Mouse (Mus musculus) neural tube, embryonic 15.5 days (tissue): Measurements from ENCODE around the gene Psmb3. TPM values are rescaled to one million over a fixed set of nuclear protein-coding genes. Genes with fewer than 3 reads are reported as not detected.

ENCODE experiments used
- ATAC-seq: fragments of 200-750 bp; cut with Nextera tagmentation; 2 replicates; pipeline ENCODE4 v1.8.0; 2017; ENCODE audit warnings: mild to moderate bottlenecking, moderate TSS enrichment, moderate library complexity; ENCODE audit not compliant: low FRiP score
- H3K27ac ChIP-seq: fragments of 300-500 bp; sonication (generic); replicated peaks from 2 replicates; pipeline ENCODE4 v1.5.1; 2015; ENCODE audit warnings: mild to moderate bottlenecking, inconsistent platforms
- H3K27me3 ChIP-seq: fragments of 300-500 bp; sonication (generic); replicated peaks from 2 replicates; pipeline ENCODE4 v1.6.1; 2015; ENCODE audit warnings: inconsistent platforms
- H3K36me3 ChIP-seq: fragments of 300-500 bp; sonication (generic); 2 replicates; pipeline ENCODE4 v1.6.1; 2015; ENCODE audit warnings: inconsistent platforms
- H3K4me1 ChIP-seq: fragments of 300-500 bp; sonication (generic); 2 replicates; pipeline ENCODE4 v1.6.1; 2015; ENCODE audit warnings: inconsistent platforms
- H3K4me2 ChIP-seq: fragments of 300-500 bp; sonication (generic); 2 replicates; pipeline ENCODE4 v1.6.1; 2015; ENCODE audit warnings: inconsistent platforms, mild to moderate bottlenecking, moderate library complexity
- H3K4me3 ChIP-seq: fragments of 300-500 bp; sonication (generic); replicated peaks from 2 replicates; pipeline ENCODE4 v1.5.1; 2015; ENCODE audit warnings: mild to moderate bottlenecking, inconsistent platforms
- H3K9ac ChIP-seq: fragments of 300-500 bp; sonication (generic); replicated peaks from 2 replicates; pipeline ENCODE4 v1.6.1; 2015; ENCODE audit warnings: mild to moderate bottlenecking, inconsistent platforms
- H3K9me3 ChIP-seq: fragments of 300-500 bp; sonication (generic); replicated peaks from 2 replicates; pipeline ENCODE4 v1.6.1; 2016; ENCODE audit warnings: inconsistent platforms
- WGBS: fragments of 180-500 bp; shearing (Covaris S2); methylation state at CpG from one replicate; pipeline ENCODE4 v1.1.7; 2015; ENCODE audit warnings: mixed read lengths; 5-methylcytosine and 5-hydroxymethylcytosine counted together
- polyA plus RNA-seq: library from polyadenylated mRNA; unstranded; fragments of >200 nt; fragmentation: Nextera tagmentation; extraction: Ambion mirVana; gene quantifications from 2 replicates; pipeline ENCODE4 v1.2.1, GENCODE M21; 2015

Psmb3 gene
- polyA plus RNA-seq, 1 experiment from 2014 or later = 459 TPM

DNA sequence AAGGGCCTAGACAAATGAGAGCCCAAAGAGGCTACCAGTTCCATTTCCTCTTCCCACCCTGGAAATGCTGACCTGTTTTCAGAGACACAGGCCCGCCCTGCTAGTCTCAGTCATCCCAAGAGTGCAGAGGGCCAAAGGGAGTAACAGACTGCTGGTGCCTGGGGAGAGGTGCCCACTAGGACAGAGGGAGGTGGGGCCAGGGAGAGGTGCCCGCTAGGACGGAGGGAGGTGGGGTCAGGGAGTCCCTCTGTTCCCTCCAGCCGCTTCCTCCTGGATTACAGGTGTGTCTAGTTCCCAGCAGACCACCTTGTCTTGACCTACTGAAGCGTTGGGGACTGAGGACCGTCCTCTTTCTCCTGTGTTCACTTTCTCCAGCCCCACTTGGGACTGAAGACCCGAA, 18.4 kb upstream of the Psmb3 start:
- 47% methylated on average over 7 of the region's 7 CpGs for WGBS
- Histone ChIP-seq H3K4me3 (0 out of 2 replicates have a peak overlapping the region, but pooled peaks have one; percentile 45), H3K9me3 (no peaks in the 10 kb centered on the region), H3K36me3 (peaks cover 32% of the 10 kb centered on the region), H3K27me3 (no peaks in the 10 kb centered on the region), H3K4me2 (peak overlapping the region; percentile 92), H3K4me1 (peaks cover 36% of the 10 kb centered on the region), H3K9ac (no peak overlapping the region), H3K27ac (peak overlapping the region; percentile 60; the same call in 1 of the 2 replicates)
- ATAC-seq = no peak

GRCm38 (mm10) chr11:97685613-97686321, 17.4 kb upstream of the Psmb3 start, which contains the start of gene Cisd3:
Cisd3 (plus strand) TSS chr11:97685826.
- Histone ChIP-seq H3K4me2 (peak within 1 kb of the TSS; percentile 92), H3K36me3 (peaks cover 35% of the 10 kb centered on the region), H3K9ac (peak within 1 kb of the TSS; percentile 58), H3K4me1 (peaks cover 31% of the 10 kb centered on the region), H3K4me3 (peak within 1 kb of the TSS; percentile 45), H3K27ac (peak within 1 kb of the TSS; percentile 60; the same call in 1 of the 2 replicates), H3K27me3 (no peaks in the 10 kb centered on the region), H3K9me3 (no peaks in the 10 kb centered on the region)
- WGBS = under 1% methylated on average over 43 of the region's 43 CpGs
- ATAC-seq = peak; percentile 85

GRCm38 (mm10) chr11:97686322-97686908, 16.8 kb upstream of the Psmb3 start:
- Histone ChIP-seq H3K27ac (no peak overlapping the region), H3K36me3 (peaks cover 40% of the 10 kb centered on the region), H3K9me3 (no peaks in the 10 kb centered on the region), H3K4me1 (peaks cover 30% of the 10 kb centered on the region), H3K27me3 (no peaks in the 10 kb centered on the region), H3K4me3 (peak overlapping the region; percentile 45), H3K9ac (0 out of 2 replicates have a peak overlapping the region, but pooled peaks have one; percentile 22), H3K4me2 (peak overlapping the region; percentile 92)
- 77% methylated on average over 11 of the region's 11 CpGs for whole genome bisulfite sequencing
- no peak for ATAC-seq

GRCm38 (mm10) chr11:97687061-97687460, 16.1 kb upstream of the Psmb3 start:
- H3K4me3 ChIP-seq = no peak overlapping the region
- H3K4me2 ChIP-seq = no peak overlapping the region
- 80% methylated on average over 3 of the region's 3 CpGs for WGBS
- ATAC-seq = no peak
- no peak overlapping the region for H3K9ac ChIP-seq
- peaks cover 30% of the 10 kb centered on the region for H3K4me1 ChIP-seq
- no peak overlapping the region for H3K27ac ChIP-seq
- H3K9me3 ChIP-seq = no peaks in the 10 kb centered on the region
- H3K27me3 ChIP-seq = no peaks in the 10 kb centered on the region
- peaks cover 40% of the 10 kb centered on the region for H3K36me3 ChIP-seq

GRCm38 (mm10) chr11:97689861-97690260, 13.3 kb upstream of the Psmb3 start:
- no peak overlapping the region for H3K27ac ChIP-seq
- H3K4me1 ChIP-seq = peaks cover 46% of the 10 kb centered on the region
- H3K27me3 ChIP-seq = no peaks in the 10 kb centered on the region
- H3K9me3 ChIP-seq = no peaks in the 10 kb centered on the region
- no peak for ATAC-seq
- WGBS = 28% methylated on average over 10 of the region's 10 CpGs
- no peak overlapping the region for H3K9ac ChIP-seq
- H3K4me2 ChIP-seq = no peak overlapping the region
- no peak overlapping the region for H3K4me3 ChIP-seq
- peaks cover 40% of the 10 kb centered on the region for H3K36me3 ChIP-seq

GRCm38 (mm10) chr11:97694435-97694834, 8.8 kb upstream of the Psmb3 start:
- 67% methylated on average over 4 of the region's 4 CpGs for WGBS
- no peak overlapping the region for H3K4me3 ChIP-seq
- H3K4me2 ChIP-seq = peak overlapping the region; percentile 90
- H3K36me3 ChIP-seq = peaks cover 30% of the 10 kb centered on the region
- H3K9ac ChIP-seq = no peak overlapping the region
- H3K9me3 ChIP-seq = no peaks in the 10 kb centered on the region
- no peak for ATAC-seq
- peak overlapping the region; percentile 79 for H3K27ac ChIP-seq
- peaks cover 58% of the 10 kb centered on the region for H3K4me1 ChIP-seq
- H3K27me3 ChIP-seq = no peaks in the 10 kb centered on the region

DNA sequence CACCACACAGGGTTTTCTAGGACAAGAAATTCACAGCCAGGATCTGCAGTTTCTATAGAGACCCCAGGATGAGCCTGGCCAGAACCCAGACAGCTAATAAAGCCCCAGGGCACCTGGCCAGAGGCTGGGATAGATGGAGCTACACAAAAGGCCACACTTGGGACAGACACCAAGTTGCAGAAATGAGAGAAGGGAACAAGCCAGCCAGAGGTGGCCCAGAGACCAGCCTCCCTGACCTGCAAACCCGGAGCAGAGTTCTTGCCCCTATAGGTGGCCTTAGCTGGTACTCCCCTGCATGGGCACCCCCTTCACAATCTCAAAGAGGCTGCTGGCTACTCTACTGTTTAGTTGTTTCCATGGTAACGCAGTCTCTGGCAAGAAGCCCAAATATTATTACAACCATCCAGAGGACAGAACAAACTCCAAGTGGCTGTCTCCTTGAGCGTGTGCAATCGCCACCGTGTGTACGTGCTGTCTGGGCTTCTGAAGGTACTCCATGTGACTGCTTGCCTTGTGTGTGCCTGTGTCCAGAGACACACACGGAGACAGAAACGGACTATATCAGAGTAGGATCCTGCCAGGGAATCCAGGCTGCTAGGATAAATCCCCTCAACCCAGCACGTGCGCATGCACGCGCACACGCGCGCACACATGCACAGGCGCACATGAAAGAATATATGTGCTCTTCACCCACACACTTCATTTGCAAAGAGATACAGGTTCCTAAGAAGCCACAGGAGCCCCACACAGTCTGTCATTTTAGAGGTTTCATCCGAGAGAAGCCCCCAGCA, 8.1 kb upstream of the Psmb3 start:
- H3K4me2 ChIP-seq = peak overlapping the region; percentile 90
- H3K27me3 ChIP-seq = no peaks in the 10 kb centered on the region
- peak overlapping the region; percentile 79 for H3K27ac ChIP-seq
- H3K4me3 ChIP-seq = peak overlapping the region; percentile 95
- H3K36me3 ChIP-seq = peaks cover 27% of the 10 kb centered on the region
- peak overlapping the region; percentile 28 for H3K9ac ChIP-seq
- 38% methylated on average over 17 of the region's 17 CpGs for WGBS
- H3K9me3 ChIP-seq = no peaks in the 10 kb centered on the region
- ATAC-seq = no peak
- peaks cover 55% of the 10 kb centered on the region for H3K4me1 ChIP-seq

GRCm38 (mm10) chr11:97695712-97696401, 7.3 kb upstream of the Psmb3 start:
- WGBS = 30% methylated on average over 9 of the region's 9 CpGs
- Histone ChIP-seq H3K4me2 (peak overlapping the region; percentile 90), H3K9me3 (no peaks in the 10 kb centered on the region), H3K36me3 (peaks cover 20% of the 10 kb centered on the region), H3K9ac (peak overlapping the region; percentile 28), H3K4me1 (peaks cover 57% of the 10 kb centered on the region), H3K27me3 (no peaks in the 10 kb centered on the region), H3K27ac (peak overlapping the region; percentile 79), H3K4me3 (peak overlapping the region; percentile 95)
- no peak for ATAC-seq

DNA sequence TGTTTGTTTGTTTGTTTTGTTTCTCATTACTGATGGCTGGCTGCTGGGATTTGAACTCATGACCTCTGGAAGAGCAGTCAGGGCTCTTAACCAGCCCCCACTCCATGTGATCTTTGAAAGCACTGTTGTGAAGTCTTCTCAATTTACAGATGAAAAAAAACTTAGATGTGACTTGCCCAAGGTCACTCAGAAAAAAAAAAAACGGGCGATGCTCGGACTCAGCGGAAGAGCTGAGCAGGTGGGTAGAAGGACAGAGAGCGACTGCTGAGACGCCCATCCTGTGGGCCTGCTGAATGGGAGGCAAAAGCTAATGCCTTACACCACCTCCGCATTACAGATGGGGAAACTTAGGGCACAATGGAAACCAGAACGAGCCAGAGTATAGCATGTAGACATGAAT, 6.5 kb upstream of the Psmb3 start:
- Histone ChIP-seq H3K4me1 (peaks cover 65% of the 10 kb centered on the region), H3K4me2 (peak overlapping the region; percentile 90), H3K9ac (peak overlapping the region; percentile 28; the same call in 1 of the 2 replicates), H3K27ac (0 out of 2 replicates have a peak overlapping the region, but pooled peaks have one; percentile 79), H3K4me3 (peak overlapping the region; percentile 95), H3K27me3 (no peaks in the 10 kb centered on the region), H3K36me3 (peaks cover 12% of the 10 kb centered on the region), H3K9me3 (no peaks in the 10 kb centered on the region)
- 68% methylated on average over 8 of the region's 8 CpGs for WGBS
- ATAC-seq = no peak

DNA sequence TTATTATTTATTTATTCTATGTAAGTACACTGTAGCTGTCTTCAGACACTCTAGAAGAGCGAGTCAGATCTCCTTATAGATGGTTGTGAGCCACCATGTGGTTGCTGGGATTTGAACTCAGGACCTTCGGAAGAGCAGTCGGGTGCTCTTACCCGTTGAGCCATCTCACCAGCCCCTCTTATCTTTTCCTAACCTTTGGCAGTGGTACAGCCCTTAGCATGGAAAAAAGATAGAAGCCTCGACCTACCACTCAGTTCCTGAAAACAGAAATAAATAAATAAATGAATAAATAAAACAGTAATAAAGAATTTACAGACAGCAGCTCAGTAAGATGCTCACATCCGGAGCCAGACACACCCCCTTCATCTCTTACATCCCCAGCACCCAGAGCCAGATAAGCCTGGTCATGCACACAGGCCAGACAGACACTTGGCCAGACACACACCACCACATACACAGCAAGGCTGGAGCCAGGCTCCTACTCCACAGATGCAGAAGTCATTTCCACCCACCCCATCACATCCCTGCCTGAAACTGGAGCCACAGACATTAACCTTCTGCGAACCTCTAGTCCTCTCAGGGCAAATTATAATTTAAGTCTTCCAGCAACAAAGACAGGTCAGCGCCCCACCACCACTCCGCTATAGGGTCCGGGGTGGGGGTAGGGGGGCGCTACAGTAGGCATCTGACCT, 5.9 kb upstream of the Psmb3 start:
- peak overlapping the region; percentile 90 for H3K4me2 ChIP-seq
- peak overlapping the region; percentile 97 for H3K27ac ChIP-seq
- H3K36me3 ChIP-seq = peaks cover 5% of the 10 kb centered on the region; the same call in 1 of the 2 replicates
- H3K9me3 ChIP-seq = no peaks in the 10 kb centered on the region
- 54% methylated on average over 11 of the region's 11 CpGs for WGBS
- H3K27me3 ChIP-seq = no peaks in the 10 kb centered on the region
- H3K9ac ChIP-seq = peak overlapping the region; percentile 94
- H3K4me1 ChIP-seq = peaks cover 71% of the 10 kb centered on the region
- H3K4me3 ChIP-seq = peak overlapping the region; percentile 95
- no peak for ATAC-seq
